Mouse (Mus musculus) hindlimb bud, embryonic 11.5 days (tissue): ENCODE results near the gene Supt4a.

Source experiments
- DNase-seq: peaks from one replicate; pipeline ENCODE4 v3.0.0-alpha.2; 2012; ENCODE audit warnings: low read depth, low spot score; ENCODE audit errors: extremely low spot score

Gene Supt4a

DNA sequence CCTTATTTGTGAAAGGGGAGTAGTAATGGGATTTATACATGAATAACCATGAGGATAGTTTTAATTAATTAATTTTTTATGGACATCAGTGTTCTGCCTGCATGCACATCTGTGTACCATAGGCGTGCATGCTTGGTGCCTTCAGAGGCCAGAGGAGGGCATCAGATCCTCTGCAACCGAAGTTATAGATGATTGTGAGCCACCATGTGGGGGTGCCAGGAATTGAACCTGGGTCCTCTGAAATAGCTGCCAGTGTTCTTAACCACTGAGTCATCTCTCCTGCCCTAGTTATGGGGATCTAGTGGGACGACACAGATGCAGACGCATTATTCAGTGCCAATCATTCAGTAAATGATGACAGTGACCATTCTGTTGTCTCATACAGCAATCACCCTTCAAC is 14.5 kb upstream of the Supt4a start:
- DNase-seq = no peak

GRCm38 (mm10) chr11:87725515-87725914 is 11.8 kb upstream of the Supt4a start:
- no peak for DNase-seq

DNA sequence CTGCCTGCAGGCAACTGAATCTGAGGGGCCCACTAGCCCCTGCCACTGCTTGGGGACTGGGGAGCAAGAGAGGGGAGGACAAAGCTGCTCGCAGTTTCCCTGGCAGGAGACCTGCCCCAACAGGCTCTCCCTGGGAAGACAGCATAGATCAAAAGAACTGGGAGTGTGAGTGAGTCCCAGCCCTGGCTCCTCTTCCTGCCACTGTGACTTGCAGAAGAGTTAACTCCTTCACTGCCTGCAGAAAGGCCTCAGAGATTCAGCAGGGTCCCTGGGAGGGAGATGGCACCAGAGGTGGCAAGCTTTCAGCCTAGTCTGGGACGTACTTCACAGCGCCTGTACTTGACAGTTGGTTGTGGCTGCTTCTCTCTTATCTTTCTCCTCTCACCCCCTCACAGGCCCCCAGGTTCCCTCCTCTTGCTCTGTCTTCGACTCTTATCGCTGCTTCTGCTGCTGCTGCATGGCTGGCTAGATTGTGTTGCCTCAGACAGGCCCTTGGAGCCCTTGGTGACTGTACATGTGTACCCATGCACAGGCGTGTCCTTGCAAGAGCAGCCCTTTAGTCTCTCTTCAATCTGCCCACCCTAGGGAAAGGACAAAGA is 11.3 kb upstream of the Supt4a start:
- no peak for DNase-seq

DNA sequence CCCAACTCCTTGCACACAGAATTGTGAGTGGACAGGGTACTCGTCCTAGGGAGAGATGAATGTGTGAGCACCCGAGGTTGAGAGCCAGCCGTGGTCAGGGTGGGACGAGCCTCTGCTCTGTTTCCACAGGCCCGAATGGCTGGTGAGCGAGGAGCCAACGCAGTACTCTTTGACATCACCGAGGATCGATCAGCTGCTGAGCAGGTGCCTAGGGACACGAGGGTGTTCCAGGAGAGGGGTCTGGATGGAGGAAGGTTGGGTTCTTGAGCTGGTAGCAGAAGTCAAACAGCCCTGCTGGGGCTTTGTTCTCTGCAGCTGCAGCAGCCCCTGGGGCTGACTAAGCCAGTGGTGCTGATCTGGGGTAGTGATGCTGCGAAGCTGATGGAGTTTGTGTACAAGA is 10.3 kb upstream of the Supt4a start:
- DNase-seq = no peak

DNA sequence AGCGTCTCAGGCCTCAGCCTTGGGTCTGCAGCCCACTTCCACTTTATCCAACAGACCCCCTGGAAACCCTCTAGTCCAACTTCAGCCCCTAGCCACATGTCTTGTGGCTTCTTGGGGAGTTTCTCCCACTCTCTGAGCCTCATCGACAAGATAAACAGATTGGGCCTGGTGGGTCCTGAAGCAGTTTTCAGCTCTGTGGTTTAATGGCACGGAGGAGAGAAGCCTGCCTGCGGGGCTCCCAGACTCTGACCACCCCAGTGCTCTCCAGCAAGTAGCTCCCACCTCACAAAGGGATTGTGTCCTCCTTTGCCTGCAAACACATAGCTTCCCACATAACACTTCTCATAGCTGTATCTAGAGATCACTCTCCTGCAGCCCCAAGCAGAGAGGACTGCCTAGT is 9.9 kb upstream of the Supt4a start:
- no peak for DNase-seq

DNA sequence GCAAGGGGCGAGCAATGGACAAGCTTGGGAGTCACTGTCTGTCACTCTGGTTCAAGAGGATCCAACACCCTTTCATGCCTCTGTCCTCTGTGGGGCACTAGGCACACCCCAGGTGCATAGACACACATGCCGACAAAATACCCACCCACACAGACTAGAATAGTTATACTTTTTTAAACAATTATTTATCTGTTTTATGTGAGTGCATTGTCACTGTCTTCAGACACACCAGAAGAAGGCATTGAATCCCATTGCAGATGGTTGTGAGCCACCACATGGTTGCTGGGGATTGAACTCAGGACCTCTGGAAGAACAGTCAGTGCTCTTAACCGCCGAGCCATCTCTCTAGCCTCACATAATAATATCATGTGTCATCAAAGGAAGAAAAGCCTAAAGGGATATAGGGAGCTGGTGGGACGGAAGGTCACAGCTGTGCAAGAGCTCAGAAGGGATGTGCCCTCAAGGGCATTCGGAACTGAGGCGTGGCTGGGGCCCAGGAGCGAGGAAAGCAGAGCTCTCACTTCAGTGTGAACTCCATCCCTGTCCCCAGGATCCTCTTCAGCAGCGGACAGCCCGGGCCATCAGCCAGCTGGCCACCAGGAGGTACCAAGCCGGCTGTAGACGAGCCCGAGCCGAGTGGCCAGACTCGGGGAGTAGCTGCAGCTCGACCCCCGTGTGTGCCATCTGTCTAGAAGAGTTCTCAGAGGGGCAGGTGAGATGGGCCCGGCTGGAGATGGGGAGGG is 8.3 kb upstream of the Supt4a start:
- DNase-seq = no peak

DNA sequence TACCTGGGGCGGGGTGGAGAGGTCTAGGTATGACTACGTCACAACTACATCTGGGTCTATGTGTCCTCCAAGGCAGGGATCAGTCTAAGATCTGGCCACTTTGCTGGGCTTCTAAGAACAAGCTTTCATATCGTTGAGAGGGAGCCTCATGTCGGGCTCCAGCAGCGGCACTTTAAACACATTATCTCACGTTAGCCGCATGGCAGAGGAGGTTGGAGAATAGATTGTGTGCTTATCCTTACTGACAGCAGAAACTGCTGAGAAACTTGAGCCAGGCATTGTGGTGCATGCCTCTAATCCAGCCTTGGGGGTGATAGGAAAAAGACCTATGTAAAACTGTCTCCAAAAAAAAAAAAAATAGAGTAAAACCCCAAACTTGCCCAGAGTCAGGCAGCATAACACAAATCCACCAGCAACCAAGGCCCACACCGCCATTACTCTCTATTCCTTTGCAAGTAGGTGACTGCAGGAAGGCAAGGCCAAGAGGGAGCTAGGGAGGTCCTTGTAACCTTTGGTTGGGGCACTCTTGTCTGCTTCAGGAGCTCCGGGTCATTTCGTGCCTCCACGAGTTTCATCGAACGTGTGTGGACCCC is 7.7 kb upstream of the Supt4a start:
- no peak for DNase-seq

GRCm38 (mm10) chr11:87730652-87731310 is 6.6 kb upstream of the Supt4a start:
- DNase-seq = no peak

DNA sequence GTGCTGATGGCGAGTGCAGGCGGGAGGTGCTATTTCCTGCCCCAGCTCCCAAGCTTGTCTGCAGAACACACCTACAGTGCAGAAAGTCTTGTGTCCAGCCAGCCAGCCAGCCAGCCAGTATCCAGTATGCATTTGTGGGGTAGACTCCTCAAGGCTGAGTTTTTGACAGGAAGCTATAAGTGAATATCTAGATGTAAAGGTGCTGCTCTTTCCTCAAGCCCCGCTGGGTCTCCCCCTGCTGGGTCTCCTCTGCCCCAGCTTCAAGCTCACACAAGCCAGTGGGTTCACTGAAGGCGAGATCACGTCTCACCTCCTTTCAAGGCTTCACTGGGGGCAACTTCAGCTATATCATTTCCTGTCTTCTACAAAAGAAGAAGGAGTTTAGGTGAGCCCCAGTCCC is 3.0 kb upstream of the Supt4a start:
- DNase-seq = no peak

DNA sequence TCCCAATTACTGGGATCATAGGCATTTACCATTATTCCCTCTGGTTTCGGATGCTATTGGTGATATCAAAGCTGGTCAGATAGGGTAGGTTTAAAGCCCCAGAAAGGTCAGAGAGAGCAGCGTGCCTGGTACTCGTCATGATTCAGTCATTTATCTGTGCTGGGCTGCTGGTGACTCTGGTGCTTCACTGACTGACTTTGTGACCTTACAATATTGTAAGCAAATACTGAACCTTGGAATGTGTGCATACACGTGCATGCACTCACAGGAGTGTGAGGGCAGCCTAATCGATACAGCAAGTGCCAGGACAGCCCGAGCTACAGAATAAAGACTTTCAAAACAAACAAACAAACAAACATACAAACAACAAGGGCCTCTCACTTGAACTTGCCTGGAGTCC is 1.7 kb upstream of the Supt4a start:
- DNase-seq = no peak

DNA sequence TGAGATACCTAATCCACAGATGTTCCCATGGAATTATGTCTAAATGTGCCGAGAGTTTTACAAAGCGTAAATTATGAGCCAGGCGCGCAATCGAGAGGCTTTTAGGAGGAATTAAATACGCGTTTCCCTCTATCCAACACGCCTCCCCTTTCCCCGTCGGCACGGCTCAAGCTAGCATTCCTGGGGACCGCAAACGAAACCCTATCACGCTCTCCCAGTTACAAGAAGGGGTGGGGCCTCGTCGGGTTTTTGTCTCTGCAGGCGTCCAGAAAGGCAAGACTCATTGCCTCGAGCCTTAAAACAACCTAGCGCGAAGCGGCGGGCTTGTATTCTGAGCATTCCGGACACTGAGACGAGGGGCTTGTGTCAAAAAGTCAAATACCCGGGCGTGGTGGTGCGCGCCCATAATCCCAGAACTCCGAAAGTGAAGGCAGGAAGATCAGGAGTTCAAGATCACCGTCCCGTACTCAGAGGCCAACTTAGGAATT is 661 bp upstream of the Supt4a start:
- peak; percentile 18 for DNase-seq

- no peak for DNase-seq
These were observed 6.3 kb downstream of the Supt4a start for GRCm38 (mm10) chr11:87743691-87744090.

- DNase-seq = no peak
These were observed 7.6 kb downstream of the Supt4a start for GRCm38 (mm10) chr11:87744964-87745363.

DNA sequence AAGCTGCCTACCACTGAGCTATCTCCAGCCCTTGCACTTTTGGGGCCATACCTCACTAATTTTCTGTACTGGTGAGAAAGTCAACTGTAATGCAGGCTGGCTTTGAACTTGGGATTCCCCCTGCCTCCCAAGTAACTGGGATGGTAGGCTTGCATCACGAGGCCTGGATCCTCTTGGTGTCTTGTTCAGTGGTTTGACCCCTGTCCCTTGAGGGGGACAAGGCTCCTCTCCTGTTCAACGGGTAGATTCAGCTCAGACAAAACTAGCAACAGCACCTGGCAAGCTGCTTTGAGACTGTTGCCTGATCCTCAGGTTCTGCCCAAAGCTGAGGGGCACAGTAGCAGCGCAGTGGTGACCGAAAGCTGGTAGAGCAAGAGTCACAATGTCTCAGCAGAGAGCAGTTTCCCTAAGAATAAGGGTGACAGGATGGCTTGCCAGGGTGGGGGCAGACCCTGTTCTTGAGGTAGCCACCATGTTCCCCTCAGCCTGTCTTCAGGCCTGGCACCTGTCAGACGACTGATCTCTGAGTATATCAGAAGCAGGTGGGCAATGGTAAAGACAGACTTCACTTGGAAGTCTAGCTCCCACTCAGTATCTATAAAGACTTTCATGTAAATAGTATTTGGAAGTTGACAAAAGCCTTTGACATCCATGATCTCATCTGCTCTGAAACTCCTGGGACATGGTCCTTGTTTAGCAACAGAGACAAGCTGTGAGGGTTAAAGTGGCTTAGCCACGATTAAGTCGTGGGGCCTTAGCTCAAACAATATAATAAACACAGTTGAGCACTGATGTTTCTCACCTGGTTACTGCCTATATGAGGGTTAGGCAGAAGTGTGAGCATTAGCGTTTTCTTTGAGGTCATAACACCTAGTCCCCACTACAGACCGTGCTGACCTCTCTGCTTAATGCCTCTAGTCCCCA is 8.5 kb downstream of the Supt4a start:
- DNase-seq = no peak

- no peak for DNase-seq
These were observed 10.0 kb downstream of the Supt4a start for GRCm38 (mm10) chr11:87747312-87747711.

DNA sequence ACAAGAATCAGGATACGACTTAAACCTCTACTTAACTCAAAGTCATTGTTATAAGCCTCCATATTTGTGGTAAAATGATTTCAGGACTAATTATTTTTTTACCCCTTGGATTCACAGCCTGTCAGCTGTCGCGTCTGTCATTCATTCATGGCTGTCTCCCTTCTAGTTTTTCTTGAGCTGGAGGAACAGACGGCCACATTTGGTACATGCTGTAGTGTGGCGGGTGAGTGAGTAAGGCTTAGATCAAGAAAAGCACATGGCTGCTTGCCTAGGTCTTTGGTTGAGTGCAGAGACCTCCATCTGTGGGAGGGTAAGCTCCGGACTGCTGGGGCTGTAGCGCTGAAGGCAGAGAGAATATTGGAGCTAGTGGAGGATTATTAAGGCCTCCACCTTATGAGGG is 10.4 kb downstream of the Supt4a start:
- DNase-seq = no peak

DNA sequence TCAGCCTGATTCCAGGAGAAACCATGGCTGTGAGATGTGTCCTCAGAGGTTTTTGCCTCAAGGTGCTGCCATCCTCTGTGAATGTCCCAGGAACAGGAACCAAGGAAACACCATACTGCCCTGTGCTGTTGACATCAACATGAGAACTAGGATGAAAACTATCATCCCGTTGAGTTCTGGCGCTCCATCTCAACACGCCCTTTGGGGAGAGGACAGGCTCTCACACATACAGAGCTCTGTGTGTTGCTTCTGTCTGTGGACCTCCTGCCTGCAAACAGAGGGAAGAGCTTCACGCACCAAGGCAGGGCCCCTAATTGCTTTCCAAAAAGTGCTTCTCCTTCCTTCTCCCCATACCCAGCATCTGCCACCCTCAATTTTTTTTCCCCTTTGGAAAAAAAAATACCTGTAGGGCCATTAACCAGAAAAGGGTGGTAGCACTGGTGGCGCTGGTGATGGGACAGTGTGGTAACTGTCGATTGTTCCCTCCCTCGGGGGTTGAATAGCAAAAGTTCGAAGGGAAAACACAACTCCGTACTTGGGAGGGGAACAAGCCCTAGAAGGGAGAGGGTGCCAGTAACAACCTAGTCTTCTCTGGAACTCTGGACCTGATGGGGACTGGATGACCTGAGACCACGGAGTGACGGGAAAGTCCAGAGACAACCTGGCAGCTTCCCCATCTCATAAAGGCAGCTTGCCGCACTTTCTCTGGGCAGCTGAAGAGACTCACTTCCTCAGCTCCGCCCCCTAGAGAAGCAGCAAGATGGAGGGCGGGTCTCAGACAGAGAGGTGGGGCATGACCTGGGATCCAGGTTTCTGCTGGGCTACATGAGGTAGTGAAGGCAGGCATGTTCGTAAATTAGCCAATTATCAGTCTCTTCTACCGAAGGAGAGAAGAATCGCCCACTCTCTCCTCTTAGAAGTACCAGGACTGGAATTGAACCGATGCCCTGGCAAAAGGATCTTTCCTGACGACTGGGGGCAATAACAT is 11.1 kb downstream of the Supt4a start:
- no peak for DNase-seq

GRCm38 (mm10) chr11:87749192-87750042 is 12.1 kb downstream of the Supt4a start:
- no peak for DNase-seq

DNA sequence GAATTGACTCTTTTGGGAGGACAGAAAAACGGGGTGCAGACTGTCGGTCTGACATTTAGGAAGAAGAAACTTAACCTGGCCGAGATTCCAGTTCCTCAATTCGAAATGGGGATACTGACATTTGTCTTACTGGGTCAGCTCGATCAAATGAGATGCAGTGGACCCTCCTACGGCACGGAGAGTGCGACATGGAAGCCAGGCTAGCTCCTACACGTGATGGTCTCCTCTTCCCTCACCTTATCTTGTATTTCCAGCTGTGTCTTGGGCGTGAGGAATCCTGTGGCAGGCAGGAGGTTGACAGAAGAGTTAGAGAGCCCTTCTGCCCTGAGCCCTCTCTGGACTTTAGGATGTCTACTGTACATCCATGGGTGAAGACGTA is 12.7 kb downstream of the Supt4a start:
- DNase-seq = no peak
